Mouse (Mus musculus) hindbrain, postnatal 0 days (tissue): ENCODE results near the gene Sox8. TPM values are rescaled to one million over a fixed set of nuclear protein-coding genes. Genes with fewer than 3 reads are reported as not detected.
A peak's percentile ranks its signal among the peaks of the same experiment; 100 is the strongest.

Experiments used
- ATAC-seq: fragments of 200-750 bp; cut with Nextera tagmentation; 2 replicates; pipeline ENCODE4 v1.8.0; 2017; ENCODE audit warnings: mild to moderate bottlenecking, moderate TSS enrichment, moderate library complexity
- DNase-seq: peaks from one replicate; pipeline ENCODE4 v3.0.0-alpha.2; 2015; ENCODE audit warnings: low spot score
- H3K27ac ChIP-seq: fragments of 300-500 bp; sonication (generic); 2 replicates; pipeline ENCODE4 v1.5.1; 2014; ENCODE audit warnings: mild to moderate bottlenecking
- H3K27me3 ChIP-seq: fragments of 300-500 bp; sonication (generic); 2 replicates; pipeline ENCODE4 v1.6.1; 2014; ENCODE audit warnings: low read length, mixed read lengths; ENCODE audit not compliant: insufficient read depth
- H3K36me3 ChIP-seq: fragments of 300-500 bp; sonication (generic); 2 replicates; pipeline ENCODE4 v1.6.1; 2014; ENCODE audit warnings: low read length, mixed read lengths; ENCODE audit not compliant: insufficient read depth
- H3K4me1 ChIP-seq: fragments of 300-500 bp; sonication (generic); 2 replicates; pipeline ENCODE4 v1.6.1; 2014; ENCODE audit warnings: antibody characterized with exemption, low read length, mixed read lengths; ENCODE audit not compliant: insufficient read depth
- H3K4me2 ChIP-seq: fragments of 300-500 bp; sonication (generic); 2 replicates; pipeline ENCODE4 v1.6.1; 2014; ENCODE audit warnings: low read depth, mild to moderate bottlenecking, low read length, moderate library complexity, mixed read lengths
- H3K4me3 ChIP-seq: fragments of 300-500 bp; sonication (generic); 2 replicates; pipeline ENCODE4 v1.5.1; 2014; ENCODE audit warnings: low read length
- H3K9ac ChIP-seq: fragments of 300-500 bp; sonication (generic); replicated peaks from 2 replicates; pipeline ENCODE4 v1.6.1; 2014; ENCODE audit warnings: mild to moderate bottlenecking, low read length, moderate library complexity, mixed read lengths
- H3K9me3 ChIP-seq: fragments of 300-500 bp; sonication (generic); 2 replicates; pipeline ENCODE4 v1.6.1; 2016; ENCODE audit warnings: low read length, mixed read lengths
- CTCF ChIP-seq: IDR thresholded peaks from 2 replicates; pipeline ENCODE4 v1.5.1; 2016; ENCODE audit warnings: antibody characterized with exemption, control low read depth, low read depth
- WGBS: fragments of 180-500 bp; shearing (Covaris S2); extraction: QIAGEN DNeasy Blood & Tissue Kit; methylation state at CpG from one replicate; pipeline ENCODE4 v1.1.7; 2014; 5-methylcytosine and 5-hydroxymethylcytosine counted together
- polyA plus RNA-seq: library from polyadenylated mRNA; unstranded; fragments of >200 nt; fragmentation: Nextera tagmentation; extraction: Ambion mirVana; gene quantifications from 2 replicates; pipeline ENCODE4 v1.2.1, GENCODE M21; 2015
- total RNA-seq: library from RNA; depleted of rRNA; stranded (reverse); fragments of >200 nt; gene quantifications from 2 replicates; pipeline ENCODE4 v1.2.3, GENCODE M21; 2014

Sox8 gene
- total and polyA plus RNA-seq, 2 experiments from 2014 or later: 28.9 to 52.1 TPM

GRCm38 (mm10) chr17:25559634-25560033 lies 10.9 kb downstream of the Sox8 start:
- H3K27ac ChIP-seq: peak overlapping the region; percentile 78; the same call in 1 of the 2 replicates
- no peaks in the 10 kb centered on the region for H3K36me3 ChIP-seq
- no peaks in the 10 kb centered on the region for H3K27me3 ChIP-seq
- no peak overlapping the region for H3K9ac ChIP-seq
- H3K4me3 ChIP-seq: no peak overlapping the region
- peaks cover 19% of the 10 kb centered on the region for H3K4me1 ChIP-seq
- 38% methylated on average over 4 of the region's 4 CpGs for WGBS
- H3K9me3 ChIP-seq: no peaks in the 10 kb centered on the region
- ATAC-seq (no peak), DNase-seq (no peak)
- TF ChIP-seq CTCF: no peak
- H3K4me2 ChIP-seq: no peak overlapping the region

- Histone ChIP-seq H3K4me1 (peaks cover 16% of the 10 kb centered on the region), H3K36me3 (no peaks in the 10 kb centered on the region), H3K9ac (peak overlapping the region; percentile 37; the same call in 1 of the 2 replicates), H3K27ac (peak overlapping the region; percentile 79), H3K27me3 (no peaks in the 10 kb centered on the region), H3K4me2 (peak overlapping the region; percentile 59), H3K9me3 (no peaks in the 10 kb centered on the region), H3K4me3 (peak overlapping the region; percentile 26)
- 11% methylated on average over 21 of the region's 21 CpGs for WGBS
- DNase-seq (peak; percentile 65), ATAC-seq (peak; percentile 46; the same call in 1 of the 2 replicates)
- TF ChIP-seq CTCF: peak; percentile 43
Observed at GRCm38 (mm10) chr17:25556630-25557354, 13.7 kb downstream of the Sox8 start.

- ATAC-seq (peak; percentile 43; the same call in 1 of the 2 replicates), DNase-seq (peak; percentile 64)
- no peaks in the 10 kb centered on the region for H3K36me3 ChIP-seq
- peak overlapping the region; percentile 79 for H3K27ac ChIP-seq
- no peak for TF ChIP-seq CTCF
- H3K4me3 ChIP-seq: peak overlapping the region; percentile 26
- WGBS: 7% methylated on average over 29 of the region's 29 CpGs
- peaks cover 16% of the 10 kb centered on the region for H3K4me1 ChIP-seq
- peak overlapping the region; percentile 59 for H3K4me2 ChIP-seq
- H3K27me3 ChIP-seq: no peaks in the 10 kb centered on the region
- no peaks in the 10 kb centered on the region for H3K9me3 ChIP-seq
- peak overlapping the region; percentile 37; the same call in 1 of the 2 replicates for H3K9ac ChIP-seq
Observed at GRCm38 (mm10) chr17:25555666-25556629, 14.5 kb downstream of the Sox8 start.

- Histone ChIP-seq H3K27me3 (no peaks in the 10 kb centered on the region), H3K27ac (peak overlapping the region; percentile 79; the same call in 1 of the 2 replicates), H3K9ac (no peak overlapping the region), H3K4me3 (no peak overlapping the region), H3K36me3 (no peaks in the 10 kb centered on the region), H3K4me1 (peaks cover 16% of the 10 kb centered on the region), H3K9me3 (no peaks in the 10 kb centered on the region), H3K4me2 (no peak overlapping the region)
- DNase-seq (no peak), ATAC-seq (no peak)
- no peak for TF ChIP-seq CTCF
- 64% methylated on average over 3 of the region's 3 CpGs for WGBS
Observed at GRCm38 (mm10) chr17:25555159-25555558, 15.3 kb downstream of the Sox8 start.

- 91% methylated on average over 11 of the region's 11 CpGs for WGBS
- H3K27ac ChIP-seq: no peak overlapping the region
- H3K4me3 ChIP-seq: no peak overlapping the region
- H3K4me1 ChIP-seq: 0 out of 2 replicates have a peak, but pooled peaks cover 4% of the 10 kb centered on the region
- H3K9ac ChIP-seq: no peak overlapping the region
- DNase-seq (no peak), ATAC-seq (no peak)
- H3K9me3 ChIP-seq: no peaks in the 10 kb centered on the region
- no peaks in the 10 kb centered on the region for H3K36me3 ChIP-seq
- H3K27me3 ChIP-seq: no peaks in the 10 kb centered on the region
- H3K4me2 ChIP-seq: no peak overlapping the region
- TF ChIP-seq CTCF: no peak
Observed at GRCm38 (mm10) chr17:25551313-25551712, 19.2 kb downstream of the Sox8 start.

- H3K4me2 ChIP-seq: no peak overlapping the region
- H3K9me3 ChIP-seq: no peaks in the 10 kb centered on the region
- H3K9ac ChIP-seq: no peak overlapping the region
- DNase-seq: no peak
- no peaks in the 10 kb centered on the region for H3K4me1 ChIP-seq
- WGBS: 73% methylated on average over 5 of the region's 5 CpGs
- no peak for TF ChIP-seq CTCF
- no peaks in the 10 kb centered on the region for H3K36me3 ChIP-seq
- no peak overlapping the region for H3K4me3 ChIP-seq
- H3K27ac ChIP-seq: no peak overlapping the region
- ATAC-seq: no peak
- H3K27me3 ChIP-seq: no peaks in the 10 kb centered on the region
Observed at GRCm38 (mm10) chr17:25550020-25550419, 20.5 kb downstream of the Sox8 start.
